Mouse (Mus musculus) stomach, postnatal 0 days (tissue): Measurements from ENCODE around the gene Acss2. TPM values are rescaled to one million over a fixed set of nuclear protein-coding genes. Genes with fewer than 3 reads are reported as not detected.

ENCODE experiments used
- ATAC-seq: fragments of 200-750 bp; cut with Nextera tagmentation; 2 replicates; pipeline ENCODE4 v1.8.0; 2017; ENCODE audit not compliant: low FRiP score, low TSS enrichment
- DNase-seq: peaks from one replicate; pipeline ENCODE4 v3.0.0-alpha.2; 2016; ENCODE audit warnings: low spot score
- H3K27ac ChIP-seq: fragments of 300-500 bp; sonication (generic); replicated peaks from 2 replicates; pipeline ENCODE4 v1.5.1; 2014; ENCODE audit warnings: mild to moderate bottlenecking, control low read depth
- H3K27me3 ChIP-seq: fragments of 300-500 bp; sonication (generic); 2 replicates; pipeline ENCODE4 v1.6.1; 2014; ENCODE audit warnings: low read length; ENCODE audit not compliant: control insufficient read depth, insufficient read depth
- H3K36me3 ChIP-seq: fragments of 300-500 bp; sonication (generic); 2 replicates; pipeline ENCODE4 v1.6.1; 2014; ENCODE audit warnings: low read length, mixed read lengths; ENCODE audit not compliant: control insufficient read depth, insufficient read depth
- H3K4me1 ChIP-seq: fragments of 300-500 bp; sonication (generic); replicated peaks from 2 replicates; pipeline ENCODE4 v1.6.1; 2014; ENCODE audit warnings: antibody characterized with exemption; ENCODE audit not compliant: control insufficient read depth, insufficient read depth
- H3K4me2 ChIP-seq: fragments of 300-500 bp; sonication (generic); replicated peaks from 2 replicates; pipeline ENCODE4 v1.6.1; 2014; ENCODE audit warnings: low read depth, mild to moderate bottlenecking, control low read depth, moderate library complexity
- H3K4me3 ChIP-seq: fragments of 300-500 bp; sonication (generic); 2 replicates; pipeline ENCODE4 v1.5.1; 2014; ENCODE audit warnings: low read depth, low read length, control low read depth
- H3K9ac ChIP-seq: fragments of 300-500 bp; sonication (generic); 2 replicates; pipeline ENCODE4 v1.6.1; 2014; ENCODE audit warnings: mild to moderate bottlenecking, low read length, control low read depth, mixed read lengths
- H3K9me3 ChIP-seq: fragments of 300-500 bp; sonication (generic); 2 replicates; pipeline ENCODE4 v1.6.1; 2016; ENCODE audit warnings: low read length; ENCODE audit not compliant: control insufficient read depth
- CTCF ChIP-seq: IDR thresholded peaks from 2 replicates; pipeline ENCODE4 v1.5.1; 2016; ENCODE audit warnings: antibody characterized with exemption, low read depth, mild to moderate bottlenecking, moderate library complexity
- EP300 ChIP-seq: optimal IDR thresholded peaks from 2 replicates; pipeline ENCODE3; 2016; ENCODE audit warnings: antibody characterized with exemption
- WGBS: fragments of 180-500 bp; shearing (Covaris S2); extraction: QIAGEN DNeasy Blood & Tissue Kit; methylation state at CpG from one replicate; pipeline ENCODE4 v1.1.7; 2014; 5-methylcytosine and 5-hydroxymethylcytosine counted together
- polyA plus RNA-seq: library from polyadenylated mRNA; unstranded; fragments of >200 nt; fragmentation: Nextera tagmentation; extraction: Ambion mirVana; gene quantifications from 2 replicates; pipeline ENCODE4 v1.2.1, GENCODE M21; 2015

Acss2 gene
- polyA plus RNA-seq, 1 experiment from 2014 or later, result 10.3 TPM

- ATAC-seq (no peak), DNase-seq (no peak)
- Histone ChIP-seq H3K36me3 (no peaks in the 10 kb centered on the region), H3K4me2 (no peak overlapping the region), H3K4me3 (no peak overlapping the region), H3K27ac (no peak overlapping the region), H3K9me3 (no peaks in the 10 kb centered on the region), H3K4me1 (no peaks in the 10 kb centered on the region), H3K27me3 (no peaks in the 10 kb centered on the region), H3K9ac (no peak overlapping the region)
- 49% methylated on average over 3 of the region's 3 CpGs for WGBS
- TF ChIP-seq CTCF (no peak), EP300 (no peak)
Observed at GRCm38 (mm10) chr2:155588136-155588535, 70.4 kb downstream of the Acss2 start.

GRCm38 (mm10) chr2:155589521-155589920 is 71.8 kb downstream of the Acss2 start:
- H3K27ac ChIP-seq, result peak overlapping the region; percentile 49
- H3K9ac ChIP-seq, result no peak overlapping the region
- no peak overlapping the region for H3K4me2 ChIP-seq
- TF ChIP-seq CTCF (no peak), EP300 (no peak)
- H3K9me3 ChIP-seq, result no peaks in the 10 kb centered on the region
- 71% methylated on average over 6 of the region's 6 CpGs for WGBS
- no peaks in the 10 kb centered on the region for H3K4me1 ChIP-seq
- H3K36me3 ChIP-seq, result no peaks in the 10 kb centered on the region
- DNase-seq (no peak), ATAC-seq (no peak)
- H3K27me3 ChIP-seq, result no peaks in the 10 kb centered on the region
- no peak overlapping the region for H3K4me3 ChIP-seq

- Histone ChIP-seq H3K4me1 (no peaks in the 10 kb centered on the region), H3K9ac (no peak overlapping the region), H3K4me3 (no peak overlapping the region), H3K27me3 (no peaks in the 10 kb centered on the region), H3K36me3 (no peaks in the 10 kb centered on the region), H3K27ac (peak overlapping the region; percentile 49; the same call in 1 of the 2 replicates), H3K9me3 (no peaks in the 10 kb centered on the region), H3K4me2 (no peak overlapping the region)
- 77% methylated on average over 2 of the region's 2 CpGs for WGBS
- no peak for DNase-seq
- ATAC-seq, result peak; percentile 56
- TF ChIP-seq CTCF, result no peak
- TF ChIP-seq EP300, result no peak
Observed at GRCm38 (mm10) chr2:155590876-155591275, 73.1 kb downstream of the Acss2 start.

GRCm38 (mm10) chr2:155591676-155592075 is 73.9 kb downstream of the Acss2 start:
- DNase-seq (peak; percentile 58), ATAC-seq (peak; percentile 49)
- Histone ChIP-seq H3K9me3 (no peaks in the 10 kb centered on the region), H3K4me3 (peak overlapping the region; percentile 66), H3K36me3 (no peaks in the 10 kb centered on the region), H3K27ac (peak overlapping the region; percentile 86), H3K4me2 (peak overlapping the region; percentile 60), H3K9ac (peak overlapping the region; percentile 72), H3K4me1 (no peaks in the 10 kb centered on the region), H3K27me3 (no peaks in the 10 kb centered on the region)
- WGBS, result 4% methylated on average over 6 of the region's 6 CpGs
- no peak for TF ChIP-seq EP300
- TF ChIP-seq CTCF, result no peak

- Histone ChIP-seq H3K36me3 (no peaks in the 10 kb centered on the region), H3K4me1 (no peaks in the 10 kb centered on the region), H3K27me3 (no peaks in the 10 kb centered on the region), H3K4me2 (peak within 1 kb of the TSS; percentile 60), H3K9ac (peak within 1 kb of the TSS; percentile 72), H3K4me3 (peak within 1 kb of the TSS; percentile 66), H3K9me3 (no peaks in the 10 kb centered on the region), H3K27ac (peak within 1 kb of the TSS; percentile 86)
- WGBS, result under 1% methylated on average over 53 of the region's 53 CpGs
- peak; percentile 99 for DNase-seq
- peak; percentile 83 for ATAC-seq
- TF ChIP-seq EP300, result no peak
- TF ChIP-seq CTCF, result no peak
Observed at GRCm38 (mm10) chr2:155592137-155592853, 74.5 kb downstream of the Acss2 start, which contains the start of gene Gss. Gene Gss, minus strand, starts transcription at chr2:155592810.

- 0% methylated on average over 9 of the region's 9 CpGs for WGBS
- Histone ChIP-seq H3K27me3 (no peaks in the 10 kb centered on the region), H3K9ac (peak overlapping the region; percentile 60), H3K4me1 (no peaks in the 10 kb centered on the region), H3K9me3 (no peaks in the 10 kb centered on the region), H3K36me3 (no peaks in the 10 kb centered on the region), H3K27ac (peak overlapping the region; percentile 86), H3K4me3 (peak overlapping the region; percentile 66), H3K4me2 (peak overlapping the region; percentile 60)
- TF ChIP-seq CTCF (peak; percentile 4; the same call in 1 of the 2 replicates), EP300 (no peak)
- DNase-seq, result no peak
- ATAC-seq, result no peak
Observed at GRCm38 (mm10) chr2:155592854-155593283, 75.1 kb downstream of the Acss2 start.
